Mouse (Mus musculus): ENCODE results near the gene Cxcl17.

DNA sequence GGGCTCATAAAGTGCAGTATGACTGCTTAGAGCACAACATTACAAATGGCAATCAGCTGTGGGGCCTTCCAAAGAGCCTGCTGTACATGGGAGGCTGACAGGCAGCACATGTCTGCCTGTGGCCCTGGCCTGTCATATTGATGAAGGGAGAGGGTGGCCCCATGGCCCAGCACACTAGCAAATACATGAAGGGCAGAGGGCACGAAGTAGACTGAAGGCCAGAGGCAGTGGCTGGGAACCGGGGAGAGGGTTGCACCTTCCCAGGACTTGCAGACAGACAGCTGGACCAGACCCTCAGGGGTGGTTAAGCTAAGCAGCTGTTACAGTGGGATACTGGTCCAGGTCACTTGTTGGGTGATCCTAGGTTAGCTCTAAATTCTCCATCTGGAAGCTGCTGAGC, 21.7 kb downstream of the Cxcl17 start:
- TF ChIP-seq CTCF (IDR thresholded peaks at IDR 0.05; ENCODE audit: insufficient read depth, low read length) (no peak), POLR2A (IDR thresholded peaks at IDR 0.05; ENCODE audit: borderline replicate concordance, extremely low read depth, low read depth, low read length) (no peak)
